Mouse (Mus musculus): ENCODE data around the gene Cdr2l.
"Not testable (repeated sequence)": the region's sequence is repeated elsewhere in the genome, so short reads cannot be mapped to it uniquely, and the experiment has no call there.

Gene Cdr2l

DNA sequence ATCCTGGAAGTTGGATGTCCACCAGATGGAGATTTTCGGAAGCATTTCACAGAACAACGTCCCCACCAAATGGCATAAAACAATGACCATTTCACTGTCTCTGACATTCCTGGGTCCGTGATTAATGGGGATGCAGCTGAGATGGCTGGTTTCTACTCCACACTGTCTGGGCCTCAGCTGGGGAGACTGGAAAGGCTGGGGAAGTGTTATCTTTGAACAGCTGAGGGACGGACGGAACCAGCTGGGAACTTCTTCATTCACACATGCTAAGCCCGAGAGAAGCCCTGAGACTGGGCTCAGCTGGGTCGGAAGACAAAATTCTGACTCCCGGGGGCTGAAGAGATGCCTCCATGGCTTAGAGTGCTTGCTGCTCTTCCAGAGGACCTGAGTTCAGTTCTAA, 10.4 kb upstream of the Cdr2l start:
- ATAC-seq (ENCODE audit: low TSS enrichment): no peak

DNA sequence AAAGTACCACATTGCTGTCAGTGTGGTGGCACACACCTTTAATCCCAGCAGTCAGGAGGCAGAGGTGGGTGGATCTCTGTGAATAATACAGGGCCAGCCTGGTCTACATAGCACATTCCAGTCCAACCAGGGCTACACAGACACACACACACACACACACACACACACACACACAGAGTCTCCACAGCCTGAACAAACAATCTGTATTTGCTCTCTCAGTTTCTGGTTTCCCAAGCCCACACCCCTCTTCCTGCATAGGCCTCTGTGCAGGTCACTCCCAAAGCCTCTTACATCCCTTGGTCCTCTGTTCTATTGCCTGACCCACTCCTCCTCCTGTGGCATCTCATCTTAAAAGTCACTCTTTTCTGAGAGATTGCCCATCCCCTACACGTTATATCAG, 9.7 kb upstream of the Cdr2l start:
- ATAC-seq (ENCODE audit: low TSS enrichment): no peak

DNA sequence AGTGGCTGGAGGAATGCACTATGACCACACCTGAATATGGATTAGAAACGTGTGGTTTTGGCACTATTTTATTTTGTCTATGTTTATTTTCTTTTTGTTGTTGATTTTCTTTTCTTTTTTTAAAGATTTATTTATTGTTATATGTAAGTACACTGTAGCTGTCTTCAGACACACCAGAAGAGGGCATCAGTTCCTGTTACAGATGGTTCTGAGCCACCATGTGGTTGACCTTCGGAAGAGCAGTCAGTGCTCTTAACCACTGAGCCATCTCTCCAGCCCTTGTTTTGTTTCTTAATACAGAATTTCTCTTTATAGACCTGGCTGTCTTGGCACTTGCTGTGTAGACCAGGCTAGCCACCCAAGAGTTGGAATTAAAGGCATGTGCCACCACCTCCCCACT, 9.0 kb upstream of the Cdr2l start:
- no peak for ATAC-seq (ENCODE audit: low TSS enrichment)

DNA sequence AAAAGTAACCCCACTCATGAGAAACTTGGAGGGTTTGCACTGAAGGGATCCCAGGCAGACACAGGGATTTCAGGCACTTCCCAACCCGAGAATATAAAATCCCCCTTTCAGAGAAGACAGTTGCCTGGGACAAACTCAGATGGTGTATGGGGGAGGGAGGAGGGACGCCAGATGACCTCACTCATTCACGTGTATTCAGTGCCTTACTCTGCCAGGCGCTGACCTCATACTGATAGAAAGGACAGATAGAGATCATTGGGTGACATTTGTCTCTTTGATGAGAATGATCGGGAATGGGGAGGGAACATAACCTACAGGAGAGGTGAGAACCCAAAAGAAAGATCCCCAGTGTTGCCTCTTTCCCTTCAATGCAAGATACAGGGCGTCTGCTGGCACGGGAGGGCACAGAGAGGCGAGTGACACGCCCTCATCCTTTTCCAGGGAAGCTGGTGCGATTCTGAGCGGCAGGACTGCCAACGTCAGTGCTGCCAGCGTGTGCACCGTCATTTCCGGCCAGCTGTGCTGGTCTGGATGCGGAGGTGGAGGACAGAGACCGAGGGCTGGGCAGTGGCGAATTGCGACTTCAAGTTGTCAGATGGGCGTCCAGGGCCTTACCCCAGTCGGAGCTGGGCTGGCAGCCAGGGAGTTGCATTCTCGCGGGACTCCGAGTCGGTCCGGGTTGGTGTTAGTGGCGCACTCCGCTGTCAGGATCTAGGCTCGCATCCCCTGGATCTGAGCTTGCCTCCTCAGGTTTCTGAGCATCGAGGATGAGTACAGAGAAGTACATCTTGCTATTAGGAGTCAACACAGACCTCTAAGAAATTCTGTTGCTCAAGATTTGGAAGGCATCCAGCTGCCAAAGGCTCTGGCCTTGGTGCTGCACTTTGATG, 7.7 kb upstream of the Cdr2l start:
- ATAC-seq (ENCODE audit: low TSS enrichment): peak; percentile 72

DNA sequence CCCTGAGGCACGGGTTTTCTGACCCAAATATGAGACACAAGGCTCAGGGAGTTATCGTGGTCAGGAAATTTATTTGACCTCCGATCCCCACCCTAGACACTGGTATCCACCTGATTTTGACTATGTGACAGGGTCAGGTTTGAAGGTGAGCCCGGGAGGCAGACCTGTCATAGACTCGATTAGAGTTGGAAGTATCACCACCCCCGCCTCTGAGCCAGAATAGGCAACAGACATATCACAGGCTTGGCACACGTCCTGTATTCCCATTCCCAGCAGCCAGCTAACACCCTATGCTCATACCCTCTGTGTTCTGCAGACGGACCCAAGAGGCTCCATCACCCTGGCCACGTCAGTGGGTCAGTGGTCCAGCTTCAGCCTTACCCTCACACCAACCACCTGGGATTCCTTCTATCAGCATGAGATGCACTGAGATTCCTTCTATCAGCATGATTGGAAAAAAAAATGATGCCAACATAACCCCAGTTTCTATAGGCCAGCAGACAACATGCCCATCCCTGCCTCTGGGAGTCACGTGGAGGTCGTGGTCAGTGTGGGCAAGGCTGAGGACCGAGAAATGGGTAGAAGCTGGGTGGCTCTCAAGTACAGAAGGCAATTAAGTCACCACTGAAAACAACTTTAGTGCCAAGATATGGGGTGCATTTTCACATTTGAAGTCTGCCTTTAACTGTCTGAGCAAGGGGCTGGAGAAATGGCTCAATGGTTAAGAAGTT, 6.9 kb upstream of the Cdr2l start:
- peak; percentile 66; the same call in 1 of the 2 replicates for ATAC-seq (ENCODE audit: low TSS enrichment)

DNA sequence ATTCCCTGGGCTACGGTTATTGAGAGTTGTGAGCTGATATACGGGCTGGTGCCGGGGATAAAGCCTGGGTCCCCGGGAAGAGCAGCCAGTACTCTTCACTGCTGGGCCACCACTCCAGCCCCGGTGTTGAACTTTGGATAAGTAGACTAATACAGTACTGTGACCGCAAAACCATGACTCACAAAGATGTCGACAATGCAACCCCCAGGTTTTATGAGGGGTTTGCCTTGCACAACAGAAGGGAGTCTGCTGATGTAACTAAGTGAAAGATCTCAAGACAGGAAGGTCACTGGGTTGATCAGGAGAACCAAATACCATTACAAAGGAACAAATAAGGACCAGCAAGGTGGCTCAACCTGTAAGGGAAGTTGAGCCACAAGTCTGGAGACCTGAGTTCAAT, 5.0 kb upstream of the Cdr2l start:
- ATAC-seq (ENCODE audit: low TSS enrichment): no peak

DNA sequence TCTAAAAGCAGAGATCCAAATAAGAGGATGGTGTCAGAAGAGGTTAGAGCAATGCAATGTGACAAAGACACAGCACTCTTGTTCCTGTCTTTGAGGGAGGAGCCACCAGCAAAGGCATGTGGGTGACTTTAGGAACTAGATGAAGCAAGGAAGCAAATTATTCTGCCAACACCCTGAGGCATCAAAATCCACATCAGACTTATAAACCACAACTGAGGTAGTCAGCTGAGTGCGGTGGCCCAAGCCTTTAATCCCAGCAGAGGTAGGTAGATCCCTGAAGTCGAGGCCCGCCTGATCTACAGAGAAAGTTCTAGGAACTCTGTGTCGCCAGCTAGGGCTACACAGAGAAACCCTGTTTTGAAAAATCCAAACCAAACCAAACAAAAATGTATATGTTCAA, 4.5 kb upstream of the Cdr2l start:
- no peak for ATAC-seq (ENCODE audit: low TSS enrichment)

DNA sequence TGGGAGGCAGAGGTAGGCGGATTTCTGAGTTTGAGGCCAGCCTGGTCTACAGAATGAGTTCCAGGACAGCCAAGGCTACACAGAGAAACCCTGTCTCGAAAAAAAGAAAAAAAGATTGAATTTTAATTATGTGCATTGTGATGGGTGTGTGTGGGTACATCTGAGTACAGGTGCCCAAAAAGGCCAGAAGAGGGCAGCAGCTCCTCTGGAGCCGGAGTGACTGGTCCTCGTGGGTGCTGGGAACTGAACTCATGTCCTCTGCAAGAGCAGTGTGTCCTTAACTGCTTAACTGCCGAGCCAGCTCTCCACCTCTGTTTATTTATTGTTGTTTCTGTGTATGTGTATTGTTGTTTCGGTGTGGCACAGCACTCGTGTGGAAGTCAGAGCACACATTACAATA, 3.9 kb upstream of the Cdr2l start:
- no peak for ATAC-seq (ENCODE audit: low TSS enrichment)

DNA sequence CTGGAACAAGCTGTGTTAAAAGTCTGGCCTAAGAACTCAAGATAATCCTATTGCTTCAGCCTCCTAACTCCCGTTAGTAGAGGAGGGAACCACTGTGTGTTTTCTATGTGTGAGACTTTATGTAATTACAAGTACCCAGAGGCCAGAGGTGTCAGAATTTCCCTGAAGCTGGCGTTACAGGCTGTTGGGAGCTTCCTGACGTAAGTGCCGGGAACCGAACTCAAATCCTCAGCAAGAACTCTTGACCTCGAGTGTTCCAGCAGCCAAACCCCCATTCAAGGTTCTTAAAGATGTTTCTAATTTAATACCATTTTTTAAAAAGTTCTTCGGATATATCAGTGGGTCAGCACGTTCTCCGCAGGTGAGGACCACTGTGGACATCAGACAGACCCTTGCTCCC, 440 bp upstream of the Cdr2l start:
- ATAC-seq (ENCODE audit: low TSS enrichment): no peak

DNA sequence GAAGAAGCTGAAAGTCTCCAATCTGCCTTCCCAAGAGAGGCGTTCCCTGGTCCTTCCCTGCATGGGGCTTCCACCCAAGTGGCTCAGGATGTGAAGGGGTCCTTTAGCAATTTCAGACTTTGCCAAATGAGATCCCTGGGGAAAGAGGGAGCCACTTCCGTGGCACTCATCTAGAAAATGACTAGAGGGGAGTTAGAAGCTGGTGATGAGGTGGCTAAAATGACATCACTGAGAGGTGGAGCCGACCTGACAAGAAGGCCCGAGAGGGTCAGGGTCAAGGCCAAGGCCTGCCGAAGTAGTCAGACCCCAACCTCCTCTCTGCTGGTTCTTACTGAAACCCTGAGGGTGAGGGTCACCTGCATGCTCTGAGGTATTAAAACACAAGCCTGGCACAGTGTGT, 1.2 kb downstream of the Cdr2l start:
- no peak for ATAC-seq (ENCODE audit: low TSS enrichment)

DNA sequence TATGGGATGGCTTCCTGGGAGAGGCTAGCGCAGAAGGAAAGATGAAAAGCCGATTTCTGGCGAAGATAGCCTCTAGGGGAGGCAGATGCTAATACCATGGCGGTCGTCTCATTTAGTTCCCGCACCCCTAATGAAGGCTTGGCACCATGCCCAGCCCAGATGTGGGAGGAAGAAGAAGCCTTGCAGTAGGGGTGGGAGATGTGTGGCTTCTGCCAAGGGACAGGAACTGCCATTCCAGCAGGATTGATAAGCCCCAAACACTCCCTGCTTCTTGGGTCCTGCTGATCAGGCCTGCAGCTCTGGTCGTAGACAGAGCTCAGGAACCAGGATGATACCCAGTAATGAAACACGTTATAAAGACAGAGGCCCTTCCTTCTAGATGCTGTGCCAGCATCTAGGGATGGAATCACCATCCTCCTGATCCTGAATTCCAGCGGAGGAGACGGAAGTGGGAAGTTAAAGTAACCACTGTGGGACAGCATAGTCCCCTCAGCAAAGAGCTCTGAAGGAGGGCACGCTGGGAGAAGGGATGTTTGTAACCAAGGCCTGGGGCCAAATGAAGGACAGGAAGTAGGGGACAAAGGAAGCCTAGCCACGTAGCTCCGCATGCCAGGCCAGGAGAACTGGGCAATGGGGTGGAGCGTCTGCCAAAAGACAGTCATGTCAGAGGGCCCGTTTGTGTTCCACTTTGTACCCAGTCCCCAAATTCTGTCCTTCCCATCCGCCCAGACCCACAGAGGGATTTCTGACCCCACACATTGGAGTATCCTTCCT, 2.2 kb downstream of the Cdr2l start:
- ATAC-seq (ENCODE audit: low TSS enrichment): no peak

DNA sequence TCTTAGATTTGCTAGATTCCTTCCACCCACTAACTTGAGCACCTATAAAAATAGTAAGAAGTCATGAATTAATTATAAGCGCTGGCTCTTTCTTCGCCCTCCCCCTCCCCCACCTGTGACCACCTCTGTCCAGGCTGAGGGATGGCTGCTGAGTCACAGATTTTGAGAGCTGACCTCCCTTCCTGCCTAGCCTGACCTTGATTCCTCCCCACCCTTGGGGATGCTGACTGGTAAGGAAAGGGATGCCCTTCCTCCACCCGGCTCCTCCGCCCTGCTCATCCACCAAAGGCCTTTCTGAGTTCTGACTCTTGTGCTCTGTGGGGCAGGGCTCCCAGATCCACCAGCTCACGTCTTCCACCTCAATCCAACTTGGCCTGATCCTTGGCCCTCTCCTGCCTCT, 2.9 kb downstream of the Cdr2l start:
- ATAC-seq (ENCODE audit: low TSS enrichment): no peak

DNA sequence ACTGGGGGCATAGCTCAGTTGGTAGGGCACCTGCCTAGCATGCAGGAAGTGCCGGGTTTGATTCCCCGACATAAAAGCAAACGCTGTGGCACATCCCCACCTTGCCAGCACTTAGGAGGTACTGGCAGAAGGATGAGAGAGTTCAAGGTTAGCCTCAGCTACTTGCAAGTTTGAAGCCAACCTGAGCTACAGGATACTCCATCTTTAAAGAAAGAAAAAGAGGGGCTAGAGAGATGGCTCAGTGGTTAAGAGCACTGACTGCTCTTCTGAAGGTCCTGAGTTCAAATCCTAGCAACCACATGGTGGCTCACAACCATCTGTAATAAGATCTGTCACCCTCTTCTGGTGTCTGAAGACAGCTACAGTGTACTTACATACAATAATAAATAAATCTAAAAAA, 5.1 kb downstream of the Cdr2l start:
- not testable (repeated sequence) for ATAC-seq (ENCODE audit: low TSS enrichment)

DNA sequence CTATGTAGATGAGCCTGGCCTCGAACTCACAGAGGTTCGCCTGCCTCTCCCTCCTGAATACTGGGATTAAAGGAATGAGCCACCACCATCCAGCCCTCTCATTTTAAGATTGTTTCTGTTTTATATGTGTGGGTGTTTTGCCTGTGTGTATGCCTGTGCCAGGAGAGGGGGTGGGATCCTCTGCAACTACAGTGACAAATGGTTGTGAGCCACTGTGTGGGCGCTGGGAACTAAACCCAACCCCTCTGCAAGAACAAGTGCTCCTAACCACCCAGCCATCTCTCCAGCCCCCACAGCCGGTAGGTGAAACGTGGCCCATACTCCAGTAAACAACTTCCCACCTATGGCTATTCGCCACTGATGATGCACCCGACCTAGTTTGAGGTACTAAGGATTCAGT, 9.6 kb downstream of the Cdr2l start:
- ATAC-seq (ENCODE audit: low TSS enrichment): no peak

DNA sequence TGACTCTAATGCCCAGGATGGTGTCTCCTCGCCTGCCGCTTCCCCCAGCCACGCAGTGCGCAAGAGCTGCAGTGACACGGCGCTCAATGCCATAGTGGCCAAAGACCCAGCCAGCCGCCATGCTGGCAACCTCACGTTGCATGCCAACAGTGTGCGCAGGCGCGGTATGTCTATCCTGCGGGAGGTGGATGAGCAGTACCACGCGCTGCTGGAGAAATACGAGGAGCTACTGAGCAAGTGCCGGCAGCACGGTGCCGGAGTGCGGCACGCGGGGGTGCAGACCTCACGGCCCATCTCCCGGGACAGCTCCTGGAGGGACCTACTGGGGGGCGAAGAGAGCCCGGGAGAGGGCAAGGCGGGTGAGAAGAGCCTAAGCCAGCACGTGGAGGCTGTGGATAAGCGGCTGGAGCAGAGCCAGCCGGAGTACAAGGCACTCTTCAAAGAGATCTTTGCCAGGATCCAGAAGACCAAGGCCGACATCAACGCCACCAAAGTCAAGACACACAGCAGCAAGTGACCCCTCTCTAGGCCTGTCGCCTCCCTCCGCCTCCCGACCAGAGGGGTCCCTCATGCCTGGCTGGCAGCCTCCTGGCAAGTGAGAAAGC, 12.1 kb downstream of the Cdr2l start:
- no peak for ATAC-seq (ENCODE audit: low TSS enrichment)

DNA sequence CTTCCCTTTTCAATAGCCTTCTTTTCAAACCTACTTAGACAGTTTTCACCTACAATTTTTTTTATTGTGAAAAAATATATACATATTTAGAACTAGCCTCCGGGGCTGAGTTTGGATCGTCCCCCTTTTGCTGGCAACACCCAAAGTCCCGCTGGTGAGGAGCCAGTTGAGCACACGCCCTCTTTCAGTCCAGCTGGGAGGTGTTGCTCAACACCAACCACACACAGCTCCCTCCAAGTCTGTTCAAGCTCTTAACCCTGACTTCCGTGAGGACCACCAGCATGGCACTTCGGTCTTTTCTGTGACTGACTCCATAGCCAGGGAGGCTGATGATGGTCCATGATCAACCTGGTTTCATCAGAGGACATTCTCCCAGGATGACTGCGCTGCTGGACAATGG, 16.4 kb downstream of the Cdr2l start:
- ATAC-seq (ENCODE audit: low TSS enrichment): no peak

DNA sequence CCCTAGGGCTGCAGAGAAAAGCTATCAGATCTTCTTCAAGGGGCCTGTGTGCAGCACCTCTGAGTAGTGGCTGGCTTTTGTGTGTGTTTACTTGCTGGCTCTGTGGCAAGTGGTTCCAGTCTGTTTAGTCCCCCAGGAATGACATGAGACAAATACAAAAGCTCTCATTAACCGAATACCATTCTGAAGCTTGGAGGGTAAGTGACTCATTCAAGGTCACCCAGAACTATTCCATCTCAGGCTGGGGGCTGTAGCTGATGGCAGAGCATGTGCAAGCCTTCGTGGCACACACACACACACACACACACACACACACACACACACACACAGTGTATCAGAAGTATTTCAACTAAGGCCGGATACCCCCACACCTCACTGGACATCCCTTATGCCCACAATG, 18.4 kb downstream of the Cdr2l start:
- no peak for ATAC-seq (ENCODE audit: low TSS enrichment)

DNA sequence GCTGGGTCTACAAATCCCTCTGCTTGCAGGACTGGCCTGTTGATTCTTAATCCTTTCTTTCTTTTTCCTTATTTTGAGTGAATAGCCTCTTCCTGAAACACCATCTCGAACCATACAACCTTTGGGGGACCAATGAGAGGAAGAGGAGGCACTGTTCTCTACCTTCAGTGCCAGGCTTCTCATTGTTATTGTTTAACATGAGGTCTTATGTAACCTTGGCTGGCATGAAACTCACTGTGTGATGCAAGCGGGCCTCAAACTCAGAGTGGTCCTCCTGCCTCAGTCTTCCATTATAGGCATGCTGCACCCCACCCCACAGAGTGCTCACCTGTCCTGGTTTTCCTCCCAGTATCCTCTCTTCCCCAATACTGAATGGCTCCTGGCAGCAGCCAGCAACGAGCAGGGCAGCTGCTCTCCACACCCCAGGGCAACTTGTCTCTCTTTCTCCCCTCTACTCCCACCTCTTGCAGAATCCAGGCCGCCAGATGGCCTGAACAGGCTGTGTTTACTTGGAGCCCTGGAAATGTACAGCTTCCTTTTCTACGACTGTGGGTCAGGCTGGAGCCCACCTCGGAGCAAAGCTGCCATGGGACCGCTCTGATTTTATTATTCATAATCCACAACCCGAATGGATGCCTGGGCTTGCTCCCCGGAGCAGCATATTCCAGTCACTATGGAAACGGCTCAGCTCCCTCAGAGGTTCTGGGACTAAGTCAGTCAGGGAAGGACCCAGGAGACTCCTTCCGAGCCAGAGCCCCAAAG, 19.1 kb downstream of the Cdr2l start:
- ATAC-seq (ENCODE audit: low TSS enrichment): peak; percentile 52

DNA sequence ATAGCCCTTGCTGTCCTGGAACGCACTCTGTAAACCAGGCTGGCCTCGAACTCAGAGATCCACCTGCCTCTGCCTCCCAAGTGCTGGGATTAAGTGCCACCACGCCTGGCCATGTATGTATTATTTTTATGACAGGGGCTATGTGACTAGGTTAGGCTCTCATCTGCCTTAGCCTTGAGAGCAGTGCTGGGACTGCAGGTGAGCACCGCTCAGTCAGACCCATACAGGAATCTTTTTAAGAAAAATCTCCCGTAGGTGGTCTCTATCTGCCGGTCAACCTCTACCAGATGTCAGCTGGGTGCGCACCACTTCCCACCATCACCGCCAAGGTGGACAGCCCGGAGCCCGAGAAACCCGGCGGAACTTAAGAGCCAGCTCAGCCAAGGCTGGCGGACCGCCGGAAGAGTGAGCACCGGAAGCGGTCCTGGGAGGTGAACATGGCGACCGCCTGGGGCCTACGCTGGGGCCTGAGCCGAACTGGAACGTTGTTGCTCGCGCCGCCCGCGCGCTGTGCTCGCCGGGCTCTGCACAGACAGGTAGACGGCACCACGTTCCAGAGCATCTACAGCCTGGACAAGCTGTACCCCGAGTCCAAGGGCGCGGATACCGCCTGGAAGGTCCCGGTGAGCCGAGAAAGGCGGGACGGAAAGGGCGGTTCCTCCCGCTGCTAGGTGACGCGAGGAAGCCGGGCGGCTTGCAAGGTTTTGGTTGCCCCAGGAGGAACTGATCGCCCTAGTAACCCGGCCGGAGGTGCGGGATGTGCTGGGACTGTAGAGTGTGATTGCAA, 21.8 kb downstream of the Cdr2l start, which contains the start of gene Mrpl58:
Gene Mrpl58, plus strand, starts transcription at position 415 of the 787 bp plus-strand sequence.
- ATAC-seq (ENCODE audit: low TSS enrichment): peak; percentile 55

DNA sequence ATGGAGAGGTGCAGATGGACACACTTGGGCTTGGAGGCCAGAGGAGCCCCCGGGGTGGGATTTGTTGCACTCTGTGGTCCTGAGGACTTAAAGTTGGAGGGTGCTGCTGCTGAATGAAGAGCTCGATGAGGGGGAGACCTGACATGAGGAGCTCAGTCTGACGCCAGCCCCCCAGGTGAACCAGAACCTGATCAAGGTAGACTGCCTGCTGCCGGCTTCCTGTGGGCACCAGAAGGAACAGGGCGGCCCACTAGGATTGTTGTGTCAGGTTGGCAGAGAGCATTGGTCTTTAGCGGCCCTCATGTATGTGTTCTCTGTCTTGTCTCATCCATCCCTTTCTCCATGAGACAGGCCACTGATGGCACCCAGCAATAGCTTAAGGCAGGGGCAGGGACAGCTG, 24.0 kb downstream of the Cdr2l start:
- ATAC-seq (ENCODE audit: low TSS enrichment): no peak
